Mouse (Mus musculus): ENCODE data around the gene Tspo. TPM values are rescaled to one million over a fixed set of nuclear protein-coding genes. Genes with fewer than 3 reads are reported as not detected.

Gene Tspo
- polyA plus RNA-seq, 1 experiment: not detected

GRCm38 (mm10) chr15:83590841-83591240, 27.4 kb downstream of the Tspo start:
- 89% methylated on average over 4 of the region's 4 CpGs for WGBS
- TF ChIP-seq CTCF (IDR thresholded peaks at IDR 0.05; ENCODE audit: insufficient read depth, low read depth, low read length) (no peak), POLR2A (IDR thresholded peaks at IDR 0.05; ENCODE audit: insufficient read depth, low read depth, low read length) (no peak)
- Histone ChIP-seq H3K27ac (ENCODE audit: insufficient read depth, low read depth, low read length) (no peak overlapping the region), H3K4me3 (ENCODE audit: insufficient read depth, low read depth, low read length) (no peak overlapping the region), H3K4me1 (ENCODE audit: control insufficient read depth, insufficient read depth, low read length) (peaks cover 21% of the 10 kb centered on the region)

- 85% methylated on average over 6 of the region's 6 CpGs for WGBS
- no peak for TF ChIP-seq CTCF (IDR thresholded peaks at IDR 0.05; ENCODE audit: insufficient read depth, low read depth, low read length)
- no peak for TF ChIP-seq POLR2A (IDR thresholded peaks at IDR 0.05; ENCODE audit: insufficient read depth, low read depth, low read length)
- Histone ChIP-seq H3K27ac (ENCODE audit: insufficient read depth, low read depth, low read length) (no peak overlapping the region), H3K4me3 (ENCODE audit: insufficient read depth, low read depth, low read length) (no peak overlapping the region), H3K4me1 (ENCODE audit: control insufficient read depth, insufficient read depth, low read length) (peaks cover 21% of the 10 kb centered on the region)
Measured at GRCm38 (mm10) chr15:83591758-83592157, 28.4 kb downstream of the Tspo start.

GRCm38 (mm10) chr15:83592260-83593188, 29.1 kb downstream of the Tspo start:
- 87% methylated on average over 8 of the region's 8 CpGs for WGBS
- TF ChIP-seq CTCF (IDR thresholded peaks at IDR 0.05; ENCODE audit: insufficient read depth, low read depth, low read length) (no peak), POLR2A (IDR thresholded peaks at IDR 0.05; ENCODE audit: insufficient read depth, low read depth, low read length) (no peak)
- H3K4me3 ChIP-seq (ENCODE audit: insufficient read depth, low read depth, low read length): no peak overlapping the region

GRCm38 (mm10) chr15:83593189-83593585, 29.8 kb downstream of the Tspo start:
- H3K27ac ChIP-seq (ENCODE audit: insufficient read depth, low read depth, low read length): no peak overlapping the region
- no peak overlapping the region; the same call in 1 of the 2 replicates for H3K4me3 ChIP-seq (ENCODE audit: insufficient read depth, low read depth, low read length)
- H3K4me1 ChIP-seq (ENCODE audit: control insufficient read depth, insufficient read depth, low read length): peaks cover 21% of the 10 kb centered on the region
- TF ChIP-seq POLR2A (IDR thresholded peaks at IDR 0.05; ENCODE audit: insufficient read depth, low read depth, low read length): no peak
- no peak for TF ChIP-seq CTCF (IDR thresholded peaks at IDR 0.05; ENCODE audit: insufficient read depth, low read depth, low read length)

More at GRCm38 (mm10) chr15:83592260-83593188, 29.1 kb downstream of the Tspo start:
- Histone ChIP-seq H3K27ac (ENCODE audit: insufficient read depth, low read depth, low read length) (no peak overlapping the region), H3K4me1 (ENCODE audit: control insufficient read depth, insufficient read depth, low read length) (peaks cover 21% of the 10 kb centered on the region)

GRCm38 (mm10) chr15:83593702-83594512, 30.5 kb downstream of the Tspo start:
- Histone ChIP-seq H3K4me1 (ENCODE audit: control insufficient read depth, insufficient read depth, low read length) (peaks cover 21% of the 10 kb centered on the region), H3K4me3 (ENCODE audit: insufficient read depth, low read depth, low read length) (peak overlapping the region; percentile 96), H3K27ac (ENCODE audit: insufficient read depth, low read depth, low read length) (no peak overlapping the region)
- TF ChIP-seq CTCF (IDR thresholded peaks at IDR 0.05; ENCODE audit: insufficient read depth, low read depth, low read length) (no peak), POLR2A (IDR thresholded peaks at IDR 0.05; ENCODE audit: insufficient read depth, low read depth, low read length) (no peak)
- 14% methylated on average over 19 of the region's 19 CpGs for WGBS

GRCm38 (mm10) chr15:83594513-83595363, 31.3 kb downstream of the Tspo start, which contains the start of gene Ttll12:
Gene Ttll12 (minus strand): TSS chr15:83595157.
- WGBS: under 1% methylated on average over 68 of the region's 68 CpGs
- no peak within 1 kb of the TSS for H3K27ac ChIP-seq (ENCODE audit: insufficient read depth, low read depth, low read length)
- H3K4me1 ChIP-seq (ENCODE audit: control insufficient read depth, insufficient read depth, low read length): peaks cover 21% of the 10 kb centered on the region
- H3K4me3 ChIP-seq (ENCODE audit: insufficient read depth, low read depth, low read length): peak within 1 kb of the TSS; percentile 96
- TF ChIP-seq POLR2A (IDR thresholded peaks at IDR 0.05; ENCODE audit: insufficient read depth, low read depth, low read length) (peak; percentile 74), CTCF (IDR thresholded peaks at IDR 0.05; ENCODE audit: insufficient read depth, low read depth, low read length) (no peak; the same call in 1 of the 2 replicates)

GRCm38 (mm10) chr15:83595364-83595711, 31.9 kb downstream of the Tspo start:
- Histone ChIP-seq H3K4me3 (ENCODE audit: insufficient read depth, low read depth, low read length) (peak overlapping the region; percentile 96), H3K4me1 (ENCODE audit: control insufficient read depth, insufficient read depth, low read length) (peaks cover 21% of the 10 kb centered on the region), H3K27ac (ENCODE audit: insufficient read depth, low read depth, low read length) (no peak overlapping the region)
- WGBS: 27% methylated on average over 7 of the region's 7 CpGs
- TF ChIP-seq POLR2A (IDR thresholded peaks at IDR 0.05; ENCODE audit: insufficient read depth, low read depth, low read length) (no peak), CTCF (IDR thresholded peaks at IDR 0.05; ENCODE audit: insufficient read depth, low read depth, low read length) (no peak)

GRCm38 (mm10) chr15:83596833-83597232, 33.4 kb downstream of the Tspo start:
- WGBS: 85% methylated on average over 4 of the region's 4 CpGs
- Histone ChIP-seq H3K4me3 (ENCODE audit: insufficient read depth, low read depth, low read length) (no peak overlapping the region), H3K27ac (ENCODE audit: insufficient read depth, low read depth, low read length) (no peak overlapping the region), H3K4me1 (ENCODE audit: control insufficient read depth, insufficient read depth, low read length) (peaks cover 21% of the 10 kb centered on the region)
- TF ChIP-seq CTCF (IDR thresholded peaks at IDR 0.05; ENCODE audit: insufficient read depth, low read depth, low read length) (no peak), POLR2A (IDR thresholded peaks at IDR 0.05; ENCODE audit: insufficient read depth, low read depth, low read length) (no peak)
